Mouse (Mus musculus): ENCODE measurements at regions not wholly inside any gene's neighbourhood (a gene's known extent, or its start where the extent isn't known, plus 50 kb on each side); places are given as distances from the start of the nearest gene placed in this dataset.

- no peak for DNase-seq
These were observed 62.0 kb downstream of the Tpra1 start for GRCm38 (mm10) chr6:88964071-88964470.

DNA sequence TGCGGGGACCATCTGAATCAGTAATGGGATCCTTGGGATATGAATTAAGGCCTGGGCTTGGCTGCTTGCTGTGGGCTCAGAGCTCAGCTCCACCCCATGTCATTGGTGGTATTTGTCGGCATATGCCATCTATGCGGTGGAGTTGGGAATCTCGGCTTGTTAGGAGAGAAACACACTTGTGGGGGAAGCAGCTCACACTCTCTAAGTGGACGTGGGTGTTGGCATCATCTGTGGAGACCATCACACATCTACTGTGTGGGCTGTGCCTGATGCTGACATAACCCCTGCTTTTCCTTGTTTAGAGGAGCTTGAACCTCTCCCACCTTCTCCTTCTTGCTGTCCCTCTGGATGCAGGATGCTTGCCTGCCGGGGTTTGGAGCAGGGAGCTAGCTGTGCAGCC, 62.9 kb downstream of the Tpra1 start:
- no peak for DNase-seq

- DNase-seq = no peak
These were observed 63.5 kb downstream of the Tpra1 start for GRCm38 (mm10) chr6:88965361-88966226.

DNA sequence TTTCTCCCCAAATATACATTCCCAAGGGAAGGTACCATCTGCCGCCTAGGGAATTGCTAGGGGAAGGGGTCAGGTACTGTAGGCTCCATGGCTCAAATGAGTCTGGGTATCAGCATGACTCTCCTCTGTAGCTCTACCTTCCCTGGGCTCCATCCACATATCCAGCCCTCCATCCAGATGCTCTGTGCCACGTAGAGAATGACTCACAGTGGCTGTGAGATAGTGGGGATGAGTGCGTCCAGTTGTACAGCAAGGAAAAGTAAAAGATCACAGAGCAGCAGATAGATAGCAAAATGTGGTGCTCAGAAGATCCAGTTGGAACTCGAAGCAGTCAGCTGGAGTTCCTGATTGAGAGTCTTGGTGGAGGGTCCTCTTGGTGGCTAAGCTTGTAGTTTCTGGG, 64.5 kb downstream of the Tpra1 start:
- DNase-seq = no peak

- no peak for DNase-seq
These were observed 66.8 kb downstream of the Tpra1 start for GRCm38 (mm10) chr6:88968842-88969241.

DNA sequence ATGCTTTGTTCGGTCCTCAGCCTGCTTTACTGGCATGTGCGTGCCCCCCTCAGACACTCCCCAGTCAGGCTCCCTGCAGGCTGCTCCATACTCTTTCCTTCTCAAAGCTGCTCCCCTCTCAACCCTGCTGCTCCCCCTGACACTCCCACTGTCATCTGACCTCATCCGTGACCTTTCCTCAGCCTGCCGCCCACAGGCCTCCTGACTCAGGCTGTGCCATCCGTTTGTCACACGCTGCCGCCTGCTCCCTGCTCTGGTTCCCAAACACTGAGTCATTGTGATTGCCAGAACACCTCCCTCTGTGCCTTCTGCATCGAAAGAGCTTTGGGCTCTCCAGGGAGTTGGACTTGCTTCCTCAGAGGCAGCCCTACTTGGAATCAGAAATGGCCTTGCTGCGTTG, 69.7 kb downstream of the Tpra1 start:
- peak; percentile 62 for DNase-seq

DNA sequence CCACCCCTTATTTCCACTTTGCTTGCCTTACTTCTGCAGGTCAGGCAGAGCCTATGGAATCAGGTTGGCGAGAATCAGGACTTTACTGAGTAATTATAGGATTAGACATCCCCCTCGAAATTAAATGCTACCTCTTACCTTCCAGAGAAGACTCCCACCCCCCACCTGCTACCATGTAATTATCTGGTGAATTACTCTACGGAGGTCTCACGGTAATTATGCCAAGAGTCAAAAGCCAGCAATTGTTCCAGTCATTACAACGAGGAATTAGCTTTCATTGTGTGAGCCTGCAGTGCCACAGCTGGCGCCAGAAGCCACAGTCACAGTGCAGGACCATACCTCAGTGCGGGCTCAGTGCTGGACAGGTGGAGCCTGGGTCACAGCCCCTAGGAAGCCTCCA, 72.4 kb downstream of the Tpra1 start:
- DNase-seq = no peak

GRCm38 (mm10) chr6:88976581-88976980, 74.5 kb downstream of the Tpra1 start:
- DNase-seq = no peak

DNA sequence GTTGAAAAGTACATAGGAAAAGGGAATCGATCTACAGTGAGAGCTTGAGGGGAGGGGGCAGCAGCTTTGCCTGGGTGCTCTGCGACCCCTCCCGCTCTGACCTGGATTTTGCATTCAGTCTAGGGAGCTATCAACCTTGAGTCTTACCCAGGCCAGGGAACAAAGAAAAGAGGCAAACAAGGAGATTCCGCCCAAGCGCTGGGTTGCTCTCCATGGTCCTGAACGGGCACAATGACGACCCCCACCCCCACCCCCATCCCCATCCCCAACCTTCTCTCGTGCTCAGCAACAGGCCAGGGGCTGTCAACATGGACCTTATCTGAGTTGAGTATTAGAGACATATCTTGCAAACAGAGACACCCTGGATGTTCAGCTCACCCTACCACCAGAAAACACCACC, 74.9 kb downstream of the Tpra1 start:
- DNase-seq = no peak

GRCm38 (mm10) chr6:88978970-88979369, 76.9 kb downstream of the Tpra1 start:
- no peak for DNase-seq

DNA sequence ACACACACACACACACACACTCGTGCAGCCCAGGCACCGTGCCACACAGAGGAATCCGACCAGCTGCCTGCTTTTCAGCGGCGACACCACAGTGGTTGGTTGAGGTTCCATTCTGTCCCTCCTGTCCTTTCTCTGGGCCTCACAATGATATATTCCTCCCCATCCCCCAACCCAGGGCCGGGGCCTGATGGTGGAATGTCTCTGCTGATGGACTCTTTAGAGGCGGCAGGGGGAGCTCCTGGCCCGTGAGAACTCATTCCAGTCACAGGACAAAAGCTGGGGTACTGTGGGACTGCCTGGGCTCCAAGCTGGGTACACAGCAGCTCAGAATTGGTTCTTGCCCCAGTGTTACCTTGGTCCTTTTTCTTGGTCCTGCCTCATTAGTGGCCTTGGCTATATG, 78.1 kb downstream of the Tpra1 start:
- DNase-seq = peak; percentile 36

DNA sequence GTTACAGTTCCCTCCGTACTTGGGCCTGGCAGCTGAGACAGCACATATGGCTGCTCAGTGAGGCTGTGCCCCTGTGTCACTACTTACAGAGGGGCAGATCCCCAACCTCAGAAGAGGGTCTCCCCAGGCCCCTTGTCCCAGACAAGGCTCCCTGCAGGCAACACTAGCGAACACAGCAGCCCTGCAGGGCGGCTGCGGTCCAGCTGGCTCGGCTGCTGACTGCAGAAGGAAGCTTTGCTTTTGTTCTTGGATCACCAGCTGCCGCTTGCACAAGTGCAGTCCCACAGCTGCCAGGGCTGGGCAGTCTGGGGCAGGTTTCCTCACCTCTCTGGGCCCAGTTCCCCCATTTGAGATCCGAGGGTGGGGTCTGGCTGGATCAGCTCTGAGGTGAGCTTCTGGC, 79.5 kb downstream of the Tpra1 start:
- DNase-seq = no peak

GRCm38 (mm10) chr6:88984170-88984569, 82.1 kb downstream of the Tpra1 start:
- no peak for DNase-seq

- DNase-seq = no peak
These were observed 82.8 kb downstream of the Tpra1 start for GRCm38 (mm10) chr6:88984863-88985262.

DNA sequence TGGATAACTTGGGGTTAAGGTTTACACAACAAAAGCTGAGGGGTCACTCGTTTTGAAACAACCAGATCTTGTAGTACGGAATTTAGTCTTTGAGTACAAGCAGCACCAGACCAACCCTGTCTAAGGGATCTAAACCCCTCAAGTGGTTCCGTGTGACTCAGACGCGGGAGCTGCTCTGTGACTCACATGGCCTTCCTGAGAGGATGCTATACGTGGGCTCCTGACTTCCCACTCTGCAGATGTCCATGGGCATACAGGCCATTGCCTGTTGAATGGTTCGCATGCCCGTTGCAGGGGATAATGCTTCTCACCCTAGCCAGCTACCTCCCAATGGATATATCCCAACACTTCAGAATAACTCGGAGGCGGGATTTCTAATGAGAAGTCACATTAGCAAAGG, 86.5 kb downstream of the Tpra1 start:
- DNase-seq = no peak

DNA sequence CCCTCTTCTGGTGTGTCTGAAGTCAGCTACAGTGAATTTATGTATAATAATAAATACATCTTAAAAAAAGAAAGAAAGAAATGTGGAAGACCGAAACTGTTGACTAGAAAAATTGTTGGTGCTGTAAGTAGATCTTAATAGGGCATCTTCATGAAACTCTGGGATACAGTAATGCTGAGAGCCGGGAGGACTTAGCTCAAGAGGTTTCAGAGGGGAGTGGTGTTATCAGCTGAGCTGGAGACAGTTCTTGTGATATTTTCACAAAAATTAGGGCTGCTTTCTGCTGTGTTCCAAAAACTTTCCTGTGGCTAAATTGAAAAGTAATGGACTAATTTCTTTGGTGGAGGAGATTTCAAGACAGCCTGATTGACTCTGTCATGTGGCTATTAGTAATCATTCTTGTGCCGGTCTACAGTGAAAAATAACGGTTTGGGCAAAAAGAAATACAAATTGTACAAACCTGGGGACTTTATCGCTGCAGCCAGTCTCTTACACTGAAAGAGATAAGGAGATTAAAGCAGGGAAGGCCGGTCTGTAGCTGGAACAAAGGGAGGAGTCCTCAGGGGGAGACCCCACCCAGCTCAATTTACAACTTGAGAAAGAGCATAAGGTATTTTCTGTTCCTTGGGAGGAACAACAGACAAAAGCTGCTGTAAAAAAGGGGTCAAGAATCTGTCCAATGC, 87.7 kb downstream of the Tpra1 start:
- no peak for DNase-seq

DNA sequence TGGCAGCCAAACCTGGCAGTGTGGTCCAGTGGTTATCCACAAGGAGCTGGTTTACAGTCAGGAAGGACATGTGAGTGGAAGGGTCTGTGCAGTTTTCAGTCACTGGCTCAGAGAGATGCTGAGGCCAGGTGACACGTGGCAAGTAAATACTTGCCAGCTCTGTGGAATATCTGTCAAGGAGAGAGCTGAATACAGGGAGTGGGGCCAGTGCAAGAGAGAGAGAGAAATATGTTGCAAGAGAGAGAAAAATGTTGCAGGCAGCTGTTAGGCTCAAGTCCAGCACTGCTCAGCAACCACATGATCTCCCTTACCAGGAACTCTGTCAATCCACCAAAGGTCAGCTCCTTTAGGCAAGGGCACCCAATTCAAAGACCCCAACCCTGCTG, 88.2 kb downstream of the Tpra1 start:
- no peak for DNase-seq

DNA sequence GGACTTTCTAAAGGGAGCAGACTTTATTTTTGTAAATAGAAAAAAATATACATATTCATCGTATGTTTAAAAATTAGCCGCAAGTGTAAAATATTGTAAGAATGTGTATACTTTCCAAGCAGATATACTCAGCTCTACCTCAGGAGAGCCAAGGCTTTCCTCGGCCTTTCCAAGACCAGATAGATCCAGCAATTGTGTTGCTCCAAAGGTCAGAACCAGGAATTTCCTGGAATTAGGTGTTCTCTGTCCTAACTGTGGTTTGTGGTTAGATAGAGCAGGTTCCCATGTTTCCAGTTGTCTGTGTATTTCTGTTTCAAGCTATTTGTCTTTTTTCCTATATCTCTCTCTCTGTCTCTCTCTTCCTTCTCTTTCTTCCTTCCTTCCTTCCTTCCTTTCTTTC, 93.0 kb downstream of the Tpra1 start:
- no peak for DNase-seq

GRCm38 (mm10) chr6:88998927-88999722, 97.1 kb downstream of the Tpra1 start:
- no peak for DNase-seq

- no peak for DNase-seq
These were observed 98.3 kb downstream of the Tpra1 start for GRCm38 (mm10) chr6:89000359-89000758.

DNA sequence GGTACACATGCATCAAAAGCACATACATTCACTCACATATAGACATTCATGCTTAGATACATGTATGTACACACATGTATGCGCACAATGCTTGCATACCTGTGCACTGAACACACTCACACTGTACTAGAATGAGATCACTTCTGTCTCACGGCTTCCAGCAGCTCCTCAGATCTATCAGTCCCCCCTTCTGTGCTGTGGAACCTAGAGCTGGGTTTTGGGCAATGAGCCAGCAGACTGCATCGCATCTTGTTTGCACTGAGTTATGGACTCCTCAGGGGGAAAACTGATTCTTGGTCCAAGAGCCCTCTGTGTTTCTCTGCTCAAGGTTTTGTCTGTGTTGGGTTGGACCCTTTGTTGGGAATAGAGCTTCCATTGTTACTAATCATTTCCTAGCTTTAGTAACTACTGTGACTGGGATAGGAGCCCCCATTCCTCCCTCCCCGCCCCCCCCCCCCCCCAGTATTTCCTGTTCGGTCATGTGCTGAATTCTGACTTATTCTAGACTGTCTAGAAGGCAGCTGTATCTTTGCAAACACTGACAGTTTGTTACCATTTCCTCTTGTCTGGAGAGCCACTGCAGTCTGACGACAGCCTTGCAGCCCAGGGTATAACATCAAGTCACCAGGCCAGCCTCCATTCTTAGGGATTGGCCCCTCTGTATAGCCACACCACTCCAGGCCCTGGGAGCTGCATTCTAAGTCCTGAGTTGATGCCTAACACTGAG, 101.3 kb downstream of the Tpra1 start:
- DNase-seq = no peak

GRCm38 (mm10) chr6:89005094-89005493, 103.0 kb downstream of the Tpra1 start:
- no peak for DNase-seq

GRCm38 (mm10) chr6:89006997-89007396, 104.9 kb downstream of the Tpra1 start:
- DNase-seq = no peak
